Mouse (Mus musculus) thymus, postnatal 14 days (tissue): Measurements from ENCODE around the gene Cyp2d22.
A peak's percentile ranks its signal among the peaks of the same experiment; 100 is the strongest.
"Not testable (repeated sequence)": the region's sequence is repeated elsewhere in the genome, so short reads cannot be mapped to it uniquely, and the experiment has no call there.

Source experiments
- DNase-seq: peaks from one replicate; pipeline ENCODE4 v3.0.0; 2021

The Cyp2d22 gene

DNA sequence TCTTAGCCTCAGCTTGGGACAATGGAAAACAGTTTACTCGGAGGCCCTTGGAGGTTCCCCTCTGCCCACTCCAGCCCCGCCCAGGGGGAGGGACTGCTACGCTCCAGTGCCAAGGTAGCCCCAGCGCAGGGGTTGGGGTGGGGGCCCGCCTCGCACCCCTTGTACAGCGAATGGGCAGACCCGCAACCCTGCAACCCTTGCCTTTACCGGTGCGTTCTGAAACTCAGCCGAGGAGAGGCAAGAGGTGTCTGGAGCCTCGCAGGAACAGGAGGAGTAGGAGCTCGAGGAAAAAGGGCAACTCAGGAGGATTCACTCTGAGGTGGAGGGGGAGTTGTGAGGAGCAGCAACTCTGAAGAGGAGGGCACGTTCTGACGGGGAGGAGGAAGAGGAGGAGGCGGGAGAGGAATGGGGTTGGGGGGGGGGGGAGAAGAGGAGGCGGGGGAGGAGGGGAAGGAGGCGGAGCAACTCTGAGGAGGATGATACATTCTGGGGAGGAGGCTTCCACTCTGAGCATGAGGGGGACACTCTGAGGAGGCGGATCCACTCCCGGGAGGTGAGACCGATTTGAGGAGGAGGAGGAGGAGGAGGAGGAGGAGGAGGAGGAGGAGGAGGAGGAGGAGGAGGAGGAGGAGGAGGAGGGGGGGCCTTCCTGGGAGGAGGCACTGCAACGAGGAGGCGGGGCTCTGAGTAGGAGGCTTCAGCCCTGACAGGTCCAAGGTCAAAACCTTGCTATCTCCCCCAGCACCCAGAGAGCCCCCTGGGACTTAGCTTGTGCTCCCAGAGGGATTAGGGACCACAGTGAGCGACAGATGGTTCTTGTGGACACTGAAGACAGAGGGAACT lies at the start of gene Cyp2d22:
TSS of gene Cyp2d22 (minus strand) at position 390 of the 843 bp plus-strand sequence.
- peak; percentile 54 for DNase-seq

DNA sequence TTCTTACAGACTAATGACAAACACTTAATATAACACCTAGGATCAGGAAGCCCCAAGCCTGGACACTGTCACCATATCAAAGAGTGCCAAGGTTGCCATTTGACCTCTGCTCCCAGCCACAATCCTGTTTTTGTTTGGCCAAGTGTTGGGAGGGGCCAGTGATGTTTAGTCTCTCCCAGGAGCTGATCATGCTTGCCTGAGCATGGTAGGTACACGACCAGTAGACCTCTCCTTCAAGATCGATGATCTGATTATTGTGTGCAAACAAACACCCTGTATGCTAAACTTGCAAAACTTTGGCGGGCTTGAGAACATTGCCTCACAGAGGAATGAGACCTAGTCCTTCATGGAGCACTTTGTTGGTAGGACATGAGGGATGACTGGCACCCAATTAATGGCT lies 43.4 kb upstream of the Cyp2d22 start:
- DNase-seq: no peak

DNA sequence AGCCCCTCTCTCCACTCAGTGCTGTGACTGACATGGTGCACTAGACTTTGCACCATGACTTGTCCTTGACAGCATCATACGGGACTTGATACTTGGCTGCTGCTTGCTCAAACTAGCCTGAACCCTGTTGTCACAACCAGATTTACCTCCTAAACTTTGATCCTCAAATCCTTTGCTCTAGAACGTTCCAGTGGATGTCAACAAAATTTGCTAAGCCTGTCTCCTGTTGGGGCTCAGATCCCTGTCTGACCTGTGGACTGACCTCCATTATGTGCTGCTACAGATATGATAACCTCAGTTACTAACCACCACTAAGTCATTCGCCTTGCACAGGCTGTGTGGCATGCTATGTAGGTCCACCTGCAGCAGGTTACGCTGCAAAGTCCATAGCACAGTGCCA lies 42.9 kb upstream of the Cyp2d22 start:
- DNase-seq: no peak

GRCm38 (mm10) chr15:82418616-82419015 lies 38.6 kb upstream of the Cyp2d22 start:
- no peak for DNase-seq

DNA sequence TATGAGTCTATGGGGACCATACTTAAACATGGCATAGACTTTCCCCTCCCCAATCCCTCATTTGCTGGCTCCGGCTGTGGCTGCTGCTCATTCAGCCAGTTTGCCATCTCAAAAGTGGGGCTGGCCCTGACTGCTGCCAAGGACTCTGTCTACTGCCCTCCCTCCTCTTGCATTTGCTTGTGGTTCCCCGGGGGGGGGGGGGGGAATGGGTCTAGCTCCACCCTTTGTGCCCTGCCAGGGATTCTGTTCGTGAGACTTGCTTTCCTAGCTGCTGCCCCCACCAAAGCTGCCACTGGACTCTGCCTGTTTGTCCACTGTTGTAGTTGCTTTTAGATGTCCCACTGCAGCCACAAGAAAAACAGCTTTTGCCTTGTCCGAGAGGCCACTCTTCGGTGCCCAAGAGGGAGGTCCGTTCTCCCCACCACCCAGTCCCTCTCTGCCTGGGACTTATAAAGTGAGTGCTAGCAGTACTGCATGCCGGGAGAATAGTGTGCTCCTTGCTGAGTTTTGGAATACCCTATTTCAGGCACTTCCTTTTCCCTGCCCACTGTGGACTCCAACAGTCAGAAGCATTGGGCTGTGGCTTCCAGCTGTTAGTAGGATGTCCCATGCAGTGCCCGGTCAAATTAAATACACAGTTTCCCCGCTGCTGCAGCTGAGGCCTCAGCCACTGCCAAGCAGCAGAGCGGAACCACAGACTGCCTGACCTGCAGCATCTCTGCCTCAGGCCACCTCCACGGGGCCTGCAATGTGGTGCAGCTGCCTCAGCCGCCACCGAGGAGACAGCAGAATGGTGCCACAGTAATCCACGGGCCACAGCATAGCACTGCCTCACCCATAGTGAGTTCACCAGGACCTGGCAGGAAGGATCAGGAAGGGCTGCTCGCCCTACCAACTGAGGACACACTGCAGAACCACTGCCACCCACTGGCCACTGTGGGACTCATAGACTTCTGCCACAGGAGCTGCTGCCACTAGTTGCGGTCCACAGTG lies 37.0 kb upstream of the Cyp2d22 start:
- peak; percentile 80 for DNase-seq

DNA sequence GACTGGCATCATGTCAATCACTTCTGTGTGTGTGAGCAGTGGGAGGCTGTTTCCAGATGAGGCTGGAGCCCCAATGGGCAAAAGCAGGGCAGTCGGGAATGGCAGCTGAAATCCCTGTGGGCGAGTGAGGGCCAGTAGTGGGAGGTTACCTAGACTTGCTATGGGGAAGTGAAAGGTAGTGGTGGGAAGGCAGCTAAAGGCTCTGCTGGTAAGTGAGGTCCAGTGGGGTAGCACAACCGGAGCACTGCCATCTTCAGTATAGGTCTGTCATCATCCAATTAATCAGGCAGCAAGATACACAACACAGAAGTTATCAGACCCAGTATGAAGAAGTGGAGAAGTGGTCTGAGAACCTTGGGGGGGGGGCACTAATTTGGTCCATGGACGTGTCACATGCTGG lies 27.5 kb upstream of the Cyp2d22 start:
- no peak for DNase-seq

DNA sequence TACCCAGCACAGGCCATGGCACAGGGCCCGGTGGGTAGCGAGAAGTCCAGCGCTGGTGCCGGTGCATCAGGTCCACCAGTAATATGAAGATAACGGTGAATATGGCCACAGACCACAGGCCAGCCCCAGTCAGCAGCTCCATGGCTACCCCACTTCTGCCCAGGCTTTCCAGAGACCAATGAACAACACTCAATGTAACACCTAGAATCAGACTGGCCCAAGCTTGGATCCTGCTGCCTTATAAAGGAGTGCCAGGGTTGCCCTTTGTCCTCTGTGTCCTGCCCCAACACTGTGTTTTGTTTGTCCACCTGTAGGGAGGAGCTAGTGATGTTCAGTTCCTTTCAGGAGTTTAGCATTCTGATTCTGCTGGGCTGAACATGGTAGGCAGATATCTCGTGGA lies 26.9 kb upstream of the Cyp2d22 start, which contains the start of gene Cyp2d10:
TSS of gene Cyp2d10 (minus strand) at position 215 of the 400 bp plus-strand sequence.
- no peak for DNase-seq

DNA sequence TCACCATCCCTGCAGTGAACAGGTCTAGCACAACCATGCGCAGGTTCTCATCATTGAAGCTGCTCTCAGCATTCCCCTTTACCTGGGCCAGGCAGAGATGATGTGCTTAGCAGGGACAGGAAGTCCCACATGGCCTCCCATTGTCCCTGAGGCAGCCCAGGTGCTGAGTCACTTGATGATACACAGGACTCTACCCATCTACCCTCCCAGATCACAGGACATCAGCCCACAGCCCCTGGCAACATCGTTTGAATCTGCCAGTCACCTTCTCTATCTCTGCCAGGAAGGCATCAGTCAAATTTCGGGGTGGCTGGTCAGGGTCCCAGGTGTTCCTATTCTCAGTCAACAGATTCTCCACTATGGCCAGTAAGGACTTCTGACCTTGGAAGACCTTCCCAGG lies 24.1 kb upstream of the Cyp2d22 start:
- DNase-seq: no peak

DNA sequence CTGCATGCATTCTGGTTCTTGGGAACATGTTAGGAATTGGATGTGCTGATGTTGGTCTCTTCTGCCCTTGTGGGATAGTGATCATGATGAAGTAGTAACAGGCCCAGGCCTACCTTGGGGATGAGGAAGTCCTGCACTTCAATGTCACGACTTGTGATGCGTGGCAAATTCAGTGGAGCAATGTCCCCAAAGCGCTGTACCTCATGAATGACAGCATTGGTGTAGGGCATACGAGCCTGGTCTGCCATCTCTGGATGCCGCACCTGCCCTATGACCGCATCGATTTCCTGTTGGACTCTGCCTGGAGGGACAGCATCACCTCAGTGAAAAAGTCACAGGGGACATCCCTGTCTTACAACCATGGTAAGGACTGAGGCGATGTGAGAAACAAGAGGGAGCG lies 23.5 kb upstream of the Cyp2d22 start:
- no peak for DNase-seq

DNA sequence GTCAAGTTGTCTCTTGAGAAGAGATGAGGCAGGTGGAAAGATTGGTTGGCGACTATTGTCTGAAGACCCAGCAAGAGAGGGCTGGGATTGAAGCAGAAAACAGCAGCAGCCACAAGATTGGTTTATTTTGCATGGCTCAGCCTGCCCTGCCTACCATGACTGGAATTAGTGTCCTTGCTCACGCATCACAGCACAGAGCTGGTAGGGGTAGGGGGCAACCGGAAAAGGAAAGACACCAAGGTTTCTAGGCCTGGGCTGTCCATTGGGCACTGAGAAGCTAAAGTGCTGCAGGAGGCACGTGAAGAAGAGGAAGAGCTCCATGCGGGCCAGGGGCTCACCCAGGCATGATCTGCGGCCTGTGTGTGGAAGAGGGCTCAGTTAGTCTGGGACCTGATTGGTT lies 22.7 kb upstream of the Cyp2d22 start:
- DNase-seq: no peak

- no peak for DNase-seq
Observed at GRCm38 (mm10) chr15:82402106-82402505, 22.0 kb upstream of the Cyp2d22 start.

DNA sequence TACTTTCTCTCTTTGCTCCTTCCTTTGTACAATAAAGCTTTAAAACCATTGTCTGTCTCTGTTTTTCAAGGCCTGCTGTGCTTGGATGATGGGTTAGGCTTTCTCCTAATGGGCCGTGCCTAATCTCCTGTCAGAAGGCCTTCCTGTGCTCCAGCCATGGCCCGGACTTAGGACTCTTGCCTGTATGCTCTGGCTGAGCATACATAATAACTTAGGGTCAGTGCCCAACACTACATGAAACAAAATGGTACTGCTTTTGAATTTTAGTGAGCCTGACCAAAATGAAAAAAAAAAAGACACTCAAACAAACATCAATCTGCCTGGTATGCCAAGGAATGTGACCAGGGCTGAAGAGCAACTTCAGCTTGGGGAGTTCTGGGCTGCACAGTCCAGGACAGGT lies 21.5 kb upstream of the Cyp2d22 start:
- DNase-seq: no peak

- not testable (repeated sequence) for DNase-seq
Observed at GRCm38 (mm10) chr15:82395955-82396354, 15.9 kb upstream of the Cyp2d22 start.

DNA sequence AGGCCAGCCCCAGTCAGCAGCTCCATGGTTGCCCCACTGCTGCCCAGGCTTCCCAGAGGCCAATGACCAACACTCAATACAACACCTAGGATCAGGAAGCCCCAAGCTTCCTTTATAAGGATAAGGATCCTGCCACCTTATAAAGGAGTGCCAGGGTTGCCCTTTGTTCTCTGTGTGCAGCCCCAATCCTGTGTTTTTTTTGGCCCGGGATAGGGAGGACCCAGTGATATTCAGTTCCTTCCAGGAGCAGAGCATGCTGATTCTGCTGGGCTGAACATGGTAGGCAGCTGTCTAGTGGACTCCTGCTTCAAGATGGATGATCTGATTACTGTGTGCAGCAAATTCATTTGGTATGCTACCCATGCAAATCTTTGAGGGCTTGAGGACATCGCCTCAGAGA lies 13.9 kb upstream of the Cyp2d22 start, which contains the start of gene Cyp2d11:
TSS of gene Cyp2d11 (minus strand) at position 101 of the 400 bp plus-strand sequence.
- DNase-seq: not testable (repeated sequence)

- DNase-seq: not testable (repeated sequence)
Observed at GRCm38 (mm10) chr15:82389916-82390315, 9.9 kb upstream of the Cyp2d22 start.

DNA sequence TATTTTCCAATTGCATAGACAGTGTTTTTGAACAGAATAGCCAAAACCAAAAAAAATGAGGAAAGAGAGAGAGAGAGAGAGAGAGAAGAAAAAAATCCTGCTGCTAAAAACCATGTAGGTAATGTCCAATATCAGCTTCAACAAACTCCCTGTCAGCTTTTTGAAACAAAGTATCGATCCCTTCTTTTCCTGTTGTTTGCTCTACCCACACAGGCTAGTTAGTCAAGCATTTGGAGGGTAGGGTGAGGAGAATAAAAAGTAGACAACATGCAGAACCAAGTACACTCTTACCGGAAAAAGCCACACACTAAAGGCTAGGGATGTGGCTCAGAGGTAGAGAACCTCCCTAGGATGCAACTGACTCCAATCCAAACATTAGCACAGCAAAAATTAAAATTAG lies 5.7 kb upstream of the Cyp2d22 start:
- no peak for DNase-seq

GRCm38 (mm10) chr15:82382441-82382840 lies 2.4 kb upstream of the Cyp2d22 start:
- DNase-seq: no peak

GRCm38 (mm10) chr15:82380714-82381062 lies 628 bp upstream of the Cyp2d22 start:
- no peak for DNase-seq

GRCm38 (mm10) chr15:82379511-82379870 lies 569 bp downstream of the Cyp2d22 start:
- no peak for DNase-seq

- no peak for DNase-seq
Observed at GRCm38 (mm10) chr15:82378261-82379180, 1.5 kb downstream of the Cyp2d22 start.

- no peak for DNase-seq
Observed at GRCm38 (mm10) chr15:82377701-82378100, 2.4 kb downstream of the Cyp2d22 start.

DNA sequence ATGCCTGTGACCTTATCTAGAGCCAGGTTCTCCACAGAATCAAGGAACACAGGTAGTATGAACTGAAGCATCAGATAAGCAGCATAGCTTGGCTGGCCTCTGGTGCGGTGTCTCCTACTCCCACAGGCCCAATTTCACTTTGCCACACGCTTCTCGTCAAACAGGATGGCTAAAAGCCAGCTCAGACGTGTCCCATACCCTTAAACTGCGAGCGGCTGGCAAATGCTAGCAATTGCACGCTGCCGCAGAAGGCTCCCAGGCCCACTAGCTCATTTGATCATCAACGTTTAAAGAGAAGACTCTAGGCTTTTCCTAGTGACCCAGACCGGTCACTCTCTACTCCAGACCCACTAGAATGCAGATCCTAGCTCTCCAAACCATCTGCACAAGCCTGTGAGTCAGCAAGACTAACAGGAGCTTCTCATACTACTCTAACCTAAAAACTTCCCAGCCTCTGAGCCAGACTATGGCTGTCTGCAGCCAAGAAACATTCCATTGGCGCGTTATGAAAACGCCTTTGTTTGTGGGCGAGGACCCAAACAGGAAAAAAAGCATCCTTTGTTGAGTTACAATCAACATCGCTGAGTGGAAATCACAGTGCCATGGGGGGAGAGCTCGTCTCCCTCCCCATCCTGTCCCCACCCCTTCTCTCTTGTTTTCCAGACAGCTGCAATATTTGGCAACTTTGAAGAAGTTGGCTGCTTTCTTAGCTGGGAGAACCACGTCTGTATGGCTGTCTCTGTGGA lies 3.5 kb downstream of the Cyp2d22 start:
- no peak for DNase-seq
